Mouse (Mus musculus) stomach, postnatal 0 days (tissue): ENCODE measurements around the gene Abcc1. TPM values are rescaled to one million over a fixed set of nuclear protein-coding genes. Genes with fewer than 3 reads are reported as not detected.
A peak's percentile ranks its signal among the peaks of the same experiment; 100 is the strongest.

Source experiments
- ATAC-seq: fragments of 200-750 bp; cut with Nextera tagmentation; 2 replicates; pipeline ENCODE4 v1.8.0; 2017; ENCODE audit not compliant: low FRiP score, low TSS enrichment
- DNase-seq: peaks from one replicate; pipeline ENCODE4 v3.0.0-alpha.2; 2016; ENCODE audit warnings: low spot score
- H3K27ac ChIP-seq: fragments of 300-500 bp; sonication (generic); replicated peaks from 2 replicates; pipeline ENCODE4 v1.5.1; 2014; ENCODE audit warnings: mild to moderate bottlenecking, control low read depth
- H3K27me3 ChIP-seq: fragments of 300-500 bp; sonication (generic); 2 replicates; pipeline ENCODE4 v1.6.1; 2014; ENCODE audit warnings: low read length; ENCODE audit not compliant: control insufficient read depth, insufficient read depth
- H3K36me3 ChIP-seq: fragments of 300-500 bp; sonication (generic); 2 replicates; pipeline ENCODE4 v1.6.1; 2014; ENCODE audit warnings: low read length, mixed read lengths; ENCODE audit not compliant: control insufficient read depth, insufficient read depth
- H3K4me1 ChIP-seq: fragments of 300-500 bp; sonication (generic); replicated peaks from 2 replicates; pipeline ENCODE4 v1.6.1; 2014; ENCODE audit warnings: antibody characterized with exemption; ENCODE audit not compliant: control insufficient read depth, insufficient read depth
- H3K4me2 ChIP-seq: fragments of 300-500 bp; sonication (generic); replicated peaks from 2 replicates; pipeline ENCODE4 v1.6.1; 2014; ENCODE audit warnings: low read depth, mild to moderate bottlenecking, control low read depth, moderate library complexity
- H3K4me3 ChIP-seq: fragments of 300-500 bp; sonication (generic); 2 replicates; pipeline ENCODE4 v1.5.1; 2014; ENCODE audit warnings: low read depth, low read length, control low read depth
- H3K9ac ChIP-seq: fragments of 300-500 bp; sonication (generic); 2 replicates; pipeline ENCODE4 v1.6.1; 2014; ENCODE audit warnings: mild to moderate bottlenecking, low read length, control low read depth, mixed read lengths
- H3K9me3 ChIP-seq: fragments of 300-500 bp; sonication (generic); 2 replicates; pipeline ENCODE4 v1.6.1; 2016; ENCODE audit warnings: low read length; ENCODE audit not compliant: control insufficient read depth
- CTCF ChIP-seq: IDR thresholded peaks from 2 replicates; pipeline ENCODE4 v1.5.1; 2016; ENCODE audit warnings: antibody characterized with exemption, low read depth, mild to moderate bottlenecking, moderate library complexity
- EP300 ChIP-seq: optimal IDR thresholded peaks from 2 replicates; pipeline ENCODE3; 2016; ENCODE audit warnings: antibody characterized with exemption
- WGBS: fragments of 180-500 bp; shearing (Covaris S2); extraction: QIAGEN DNeasy Blood & Tissue Kit; methylation state at CpG from one replicate; pipeline ENCODE4 v1.1.7; 2014; 5-methylcytosine and 5-hydroxymethylcytosine counted together
- polyA plus RNA-seq: library from polyadenylated mRNA; unstranded; fragments of >200 nt; fragmentation: Nextera tagmentation; extraction: Ambion mirVana; gene quantifications from 2 replicates; pipeline ENCODE4 v1.2.1, GENCODE M21; 2015

Abcc1 gene
- polyA plus RNA-seq, 1 experiment from 2014 or later, result 7.0 TPM

DNA sequence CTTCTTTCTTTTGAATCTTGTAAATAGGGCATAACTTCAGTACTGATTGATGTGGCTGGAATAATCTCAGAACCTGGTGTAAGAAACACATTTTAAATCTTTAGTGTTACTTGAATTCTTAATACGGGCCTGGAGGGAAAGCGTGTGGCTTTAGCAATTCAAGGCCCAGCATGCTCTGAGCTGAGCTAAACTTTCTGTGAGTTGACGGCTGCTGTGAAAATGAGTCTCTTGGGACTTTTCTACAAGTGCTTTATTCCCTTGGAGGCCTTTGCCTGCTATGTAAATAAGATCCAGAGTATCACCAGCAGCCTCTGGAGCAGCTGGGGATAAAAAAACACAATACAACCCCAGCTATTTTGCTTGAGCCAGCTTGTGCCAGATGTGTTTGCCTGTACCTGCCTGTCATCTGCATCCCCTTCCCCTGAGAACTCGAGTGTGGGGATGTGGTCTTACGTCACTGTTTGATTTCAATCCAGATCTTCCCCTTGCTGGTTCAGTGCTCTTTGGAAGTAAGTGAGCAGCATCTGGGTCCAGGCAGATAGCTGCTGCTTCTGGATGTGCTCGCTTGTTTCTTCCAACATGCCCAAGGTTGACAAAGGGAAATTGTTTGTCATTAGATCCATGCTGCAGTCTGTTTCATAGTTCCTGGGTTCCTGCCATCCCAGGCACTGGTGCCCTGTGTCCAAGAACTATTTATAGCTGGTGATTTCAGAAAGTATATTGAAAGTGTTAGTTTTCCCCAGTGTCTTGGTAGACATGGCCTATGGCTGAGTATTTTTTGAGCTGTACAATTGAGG is 82.9 kb downstream of the Abcc1 start:
- H3K27me3 ChIP-seq, result no peaks in the 10 kb centered on the region
- peak overlapping the region; percentile 45; the same call in 1 of the 2 replicates for H3K27ac ChIP-seq
- no peak overlapping the region for H3K4me2 ChIP-seq
- TF ChIP-seq EP300, result no peak
- no peak for TF ChIP-seq CTCF
- H3K9me3 ChIP-seq, result no peaks in the 10 kb centered on the region
- no peaks in the 10 kb centered on the region for H3K4me1 ChIP-seq
- 0 out of 2 replicates have a peak, but pooled peaks cover 2% of the 10 kb centered on the region for H3K36me3 ChIP-seq
- 41% methylated on average over 6 of the region's 6 CpGs for WGBS
- DNase-seq, result no peak
- ATAC-seq, result no peak
- H3K4me3 ChIP-seq, result no peak overlapping the region
- no peak overlapping the region for H3K9ac ChIP-seq

DNA sequence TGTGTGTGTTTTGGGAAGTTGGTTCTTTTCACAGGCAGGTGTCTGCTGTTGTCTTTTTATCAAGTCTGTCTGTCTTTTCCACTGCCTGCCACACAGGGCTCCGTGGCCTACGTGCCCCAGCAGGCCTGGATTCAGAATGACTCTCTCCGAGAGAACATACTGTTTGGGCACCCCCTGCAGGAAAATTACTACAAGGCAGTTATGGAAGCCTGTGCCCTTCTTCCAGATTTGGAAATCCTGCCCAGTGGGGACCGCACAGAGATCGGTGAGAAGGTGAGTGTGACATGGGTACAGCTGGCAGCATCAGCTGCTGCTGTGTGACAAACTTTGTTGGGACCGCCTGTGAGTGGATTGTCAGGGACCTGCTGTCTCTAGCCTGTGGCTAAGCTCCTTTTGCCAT is 83.8 kb downstream of the Abcc1 start:
- H3K27ac ChIP-seq, result no peak overlapping the region
- no peaks in the 10 kb centered on the region for H3K4me1 ChIP-seq
- no peaks in the 10 kb centered on the region for H3K9me3 ChIP-seq
- H3K27me3 ChIP-seq, result no peaks in the 10 kb centered on the region
- H3K9ac ChIP-seq, result 0 out of 2 replicates have a peak overlapping the region, but pooled peaks have one; percentile 4
- TF ChIP-seq CTCF, result peak; percentile 65
- TF ChIP-seq EP300, result no peak
- H3K4me3 ChIP-seq, result no peak overlapping the region
- WGBS, result 69% methylated on average over 6 of the region's 6 CpGs
- ATAC-seq (no peak), DNase-seq (no peak)
- H3K36me3 ChIP-seq, result 0 out of 2 replicates have a peak, but pooled peaks cover 2% of the 10 kb centered on the region
- no peak overlapping the region for H3K4me2 ChIP-seq

DNA sequence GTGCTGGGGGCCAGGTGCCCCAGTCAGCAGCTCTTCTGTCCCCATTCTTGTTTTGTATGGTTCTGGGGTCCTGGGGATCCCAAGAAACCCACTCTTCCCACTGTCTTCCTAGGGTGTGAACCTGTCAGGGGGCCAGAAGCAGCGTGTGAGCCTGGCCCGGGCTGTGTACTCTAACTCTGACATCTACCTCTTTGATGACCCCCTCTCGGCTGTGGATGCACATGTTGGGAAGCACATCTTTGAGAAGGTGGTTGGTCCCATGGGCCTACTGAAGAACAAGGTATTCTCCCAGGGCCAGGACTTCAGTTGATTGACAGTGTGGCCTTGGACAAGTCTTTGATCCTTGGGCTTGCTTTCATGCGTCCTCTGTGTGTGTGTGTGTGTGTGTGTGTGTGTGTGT is 86.0 kb downstream of the Abcc1 start:
- H3K4me3 ChIP-seq, result no peak overlapping the region
- H3K4me2 ChIP-seq, result no peak overlapping the region
- H3K27me3 ChIP-seq, result no peaks in the 10 kb centered on the region
- no peak overlapping the region for H3K9ac ChIP-seq
- no peaks in the 10 kb centered on the region for H3K9me3 ChIP-seq
- no peak for ATAC-seq
- no peak overlapping the region for H3K27ac ChIP-seq
- H3K4me1 ChIP-seq, result no peaks in the 10 kb centered on the region
- H3K36me3 ChIP-seq, result 0 out of 2 replicates have a peak, but pooled peaks cover 2% of the 10 kb centered on the region
- 93% methylated on average over 4 of the region's 4 CpGs for WGBS
- DNase-seq, result no peak
- no peak for TF ChIP-seq EP300
- no peak for TF ChIP-seq CTCF

DNA sequence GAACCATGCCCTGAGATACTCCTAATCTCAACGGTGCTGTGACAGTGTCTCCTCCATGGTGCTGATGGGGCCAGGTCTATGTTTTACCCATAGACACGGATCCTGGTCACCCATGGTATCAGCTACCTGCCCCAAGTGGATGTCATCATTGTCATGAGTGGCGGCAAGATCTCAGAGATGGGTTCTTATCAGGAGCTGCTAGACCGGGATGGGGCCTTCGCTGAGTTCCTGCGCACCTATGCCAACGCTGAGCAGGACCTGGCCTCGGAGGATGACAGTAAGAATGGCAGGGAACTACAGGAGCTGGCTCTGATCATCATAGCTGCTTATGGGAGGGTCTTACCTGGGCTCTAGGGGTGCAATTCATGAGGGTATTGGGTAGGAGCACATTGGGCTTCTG is 86.9 kb downstream of the Abcc1 start:
- Histone ChIP-seq H3K36me3 (0 out of 2 replicates have a peak, but pooled peaks cover 2% of the 10 kb centered on the region), H3K27me3 (no peaks in the 10 kb centered on the region), H3K4me3 (no peak overlapping the region), H3K9ac (no peak overlapping the region), H3K4me1 (no peaks in the 10 kb centered on the region), H3K27ac (no peak overlapping the region), H3K9me3 (no peaks in the 10 kb centered on the region), H3K4me2 (no peak overlapping the region)
- WGBS, result 95% methylated on average over 8 of the region's 8 CpGs
- TF ChIP-seq CTCF (no peak), EP300 (no peak)
- no peak for ATAC-seq
- no peak for DNase-seq

DNA sequence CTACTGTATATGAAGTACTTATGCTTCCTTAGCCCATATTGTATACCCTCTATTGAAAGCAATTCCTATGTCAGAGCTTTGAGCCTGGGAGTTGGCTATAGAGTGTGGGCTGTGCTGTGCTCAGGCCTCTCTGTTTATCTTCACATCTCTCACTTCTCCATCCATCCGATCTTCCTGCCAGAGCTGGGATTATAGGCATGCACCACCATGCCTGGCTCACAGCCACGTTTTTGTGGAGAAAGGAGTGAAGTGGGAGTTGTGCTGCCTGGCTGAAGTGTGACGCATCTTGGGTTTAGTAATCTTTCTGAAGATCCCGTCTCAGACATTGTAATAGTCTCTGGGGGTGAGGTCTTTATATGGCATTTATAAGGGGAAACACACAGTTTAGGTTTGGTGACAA is 88.5 kb downstream of the Abcc1 start:
- no peak for DNase-seq
- no peak overlapping the region for H3K27ac ChIP-seq
- ATAC-seq, result no peak
- no peak overlapping the region for H3K4me2 ChIP-seq
- WGBS, result 54% methylated on average over 4 of the region's 4 CpGs
- H3K9ac ChIP-seq, result no peak overlapping the region
- H3K4me1 ChIP-seq, result no peaks in the 10 kb centered on the region
- H3K4me3 ChIP-seq, result no peak overlapping the region
- H3K9me3 ChIP-seq, result no peaks in the 10 kb centered on the region
- TF ChIP-seq EP300 (no peak), CTCF (no peak)
- 0 out of 2 replicates have a peak, but pooled peaks cover 2% of the 10 kb centered on the region for H3K36me3 ChIP-seq
- H3K27me3 ChIP-seq, result no peaks in the 10 kb centered on the region

DNA sequence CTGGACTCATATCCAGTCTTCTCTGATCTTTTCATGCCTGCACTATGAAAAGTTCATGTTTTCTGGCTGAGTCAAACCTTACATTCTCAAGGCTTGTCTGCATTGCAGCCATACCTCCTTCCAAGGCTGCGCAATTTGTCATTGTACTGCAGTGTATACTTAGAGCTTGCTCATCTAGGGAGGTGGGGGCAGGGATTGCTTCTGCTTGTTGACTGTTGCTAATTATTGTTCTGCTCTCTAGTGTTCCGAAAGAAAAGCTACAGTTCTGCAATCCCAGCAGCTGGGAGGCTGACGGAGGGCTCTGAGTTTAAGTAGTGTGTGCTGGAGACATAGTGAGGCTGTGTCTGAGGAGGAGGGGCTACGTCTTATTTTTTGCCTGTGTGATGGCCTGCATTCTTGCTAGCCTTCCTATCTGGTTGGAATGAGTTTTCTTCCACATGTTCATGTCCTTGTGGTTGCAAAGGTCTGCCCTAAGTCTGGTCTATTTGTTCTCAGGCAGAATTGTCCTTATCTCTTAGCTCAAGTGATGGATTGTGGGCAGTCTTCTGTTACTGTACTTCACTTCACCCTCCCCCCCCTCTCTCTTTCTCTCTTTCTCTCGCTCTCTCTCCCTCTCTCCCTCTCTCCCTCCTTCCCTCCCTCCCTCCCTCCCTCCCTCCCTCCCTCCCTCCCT is 90.2 kb downstream of the Abcc1 start:
- ATAC-seq, result peak; percentile 82

More for the DNA sequence above, 90.2 kb downstream of the Abcc1 start:
- 32% methylated on average over 5 of the region's 5 CpGs for WGBS
- H3K4me1 ChIP-seq, result no peaks in the 10 kb centered on the region
- H3K36me3 ChIP-seq, result no peaks in the 10 kb centered on the region
- H3K9me3 ChIP-seq, result no peaks in the 10 kb centered on the region
- no peak for DNase-seq
- H3K4me3 ChIP-seq, result no peak overlapping the region
- no peak overlapping the region for H3K27ac ChIP-seq
- TF ChIP-seq EP300 (no peak), CTCF (peak; percentile 43)
- H3K4me2 ChIP-seq, result no peak overlapping the region
- no peaks in the 10 kb centered on the region for H3K27me3 ChIP-seq
- no peak overlapping the region for H3K9ac ChIP-seq
